Mouse (Mus musculus) ES-E14 (cell line): ENCODE data around the gene Fstl3.

Experiments used
- CHD2 ChIP-seq: IDR thresholded peaks from 2 replicates; pipeline ENCODE4 v1.6.1; 2014; ENCODE audit warnings: mild to moderate bottlenecking, low read depth, low read length, inconsistent platforms
- MAFK ChIP-seq: IDR thresholded peaks from 2 replicates; pipeline ENCODE4 v1.6.1; 2014; ENCODE audit warnings: mild to moderate bottlenecking, low read depth, low read length, inconsistent platforms; ENCODE audit not compliant: insufficient read depth
- ZC3H11A ChIP-seq: IDR thresholded peaks from 2 replicates; pipeline ENCODE4 v1.6.1; 2012; ENCODE audit warnings: low read depth, mild to moderate bottlenecking, inconsistent platforms, low read length, borderline replicate concordance
- ZNF384 ChIP-seq: IDR thresholded peaks from 2 replicates; pipeline ENCODE4 v1.6.1; 2012; ENCODE audit warnings: low read depth, low read length, inconsistent platforms

DNA sequence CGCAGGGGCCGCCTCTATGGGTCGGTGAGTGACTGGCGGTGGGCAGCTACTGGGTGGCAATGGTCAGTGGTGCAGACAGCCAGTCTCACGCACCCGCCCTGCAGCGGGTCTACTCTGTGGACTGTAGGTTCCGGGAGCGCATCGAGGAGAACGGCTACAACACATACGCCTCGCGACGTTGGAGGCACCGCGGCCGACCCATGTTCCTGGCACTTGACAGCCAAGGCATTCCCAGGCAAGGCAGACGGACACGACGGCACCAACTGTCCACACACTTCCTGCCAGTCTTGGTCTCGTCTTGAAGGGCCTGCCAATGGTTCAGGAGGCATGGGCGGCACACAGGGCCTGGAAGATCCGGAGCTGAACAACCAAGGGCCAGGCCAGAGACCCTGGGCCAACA lies 20.4 kb upstream of the Fstl3 start:
- no peak for TF ChIP-seq ZNF384
- no peak for TF ChIP-seq ZC3H11A
- TF ChIP-seq MAFK, result no peak
- TF ChIP-seq CHD2, result no peak
